Mouse (Mus musculus): ENCODE measurements around the gene Ncoa4. TPM values are rescaled to one million over a fixed set of nuclear protein-coding genes. Genes with fewer than 3 reads are reported as not detected.

The Ncoa4 gene
- polyA plus RNA-seq, 2 experiments, result 45.6 to 113 TPM

DNA sequence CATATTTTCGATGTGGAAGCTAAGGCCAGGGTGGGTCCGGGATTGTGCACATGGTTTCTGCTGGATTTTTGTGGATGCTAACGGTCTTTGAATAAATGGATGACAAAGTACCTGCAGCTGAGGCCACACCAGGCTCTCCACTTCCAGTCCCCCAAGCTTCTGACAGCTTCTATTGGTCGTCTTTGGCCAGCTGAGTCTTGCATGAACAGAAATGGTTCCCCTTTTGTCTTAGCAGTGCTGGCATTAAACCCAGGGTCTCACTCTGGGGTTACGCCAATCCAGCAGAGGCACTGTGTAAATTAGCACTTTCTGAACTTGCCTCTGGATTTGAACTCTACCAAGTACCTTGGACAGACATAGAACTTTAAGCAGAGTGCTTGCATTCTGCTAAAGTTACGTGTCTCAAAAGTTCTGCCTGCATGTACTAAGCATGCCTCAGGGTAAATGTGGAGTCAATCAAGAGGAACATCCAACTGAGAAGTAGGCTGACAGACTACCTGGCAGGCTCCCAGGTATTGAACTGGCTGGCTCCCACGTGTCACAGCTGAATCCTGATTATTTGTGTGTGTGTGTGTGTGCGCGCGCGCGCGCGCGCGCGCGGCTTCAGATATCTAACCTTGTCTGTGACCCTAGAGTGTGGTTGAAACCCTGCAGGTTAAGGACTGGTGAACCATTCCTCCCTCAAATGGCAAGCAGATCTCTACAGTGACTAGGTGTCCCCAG, 7.3 kb upstream of the Ncoa4 start:
- H3K9me3 ChIP-seq (ENCODE audit: control insufficient read depth, low read length), result no peaks in the 10 kb centered on the region
- no peaks in the 10 kb centered on the region for H3K36me3 ChIP-seq (ENCODE audit: control insufficient read depth, insufficient read depth, low read length)
- H3K9ac ChIP-seq (ENCODE audit: low read depth, low read length, severe bottlenecking), result no peak overlapping the region
- H3K4me3 ChIP-seq (replicated peaks; ENCODE audit: low read length), result no peak overlapping the region
- H3K27ac ChIP-seq (replicated peaks; ENCODE audit: low read depth, low read length), result no peak overlapping the region
- no peak for TF ChIP-seq POLR2A (IDR thresholded peaks at IDR 0.05; ENCODE audit: borderline replicate concordance, extremely low read depth, insufficient read depth, insufficient read length)
- H3K4me1 ChIP-seq (ENCODE audit: control insufficient read depth, insufficient read depth, low read length), result no peaks in the 10 kb centered on the region
- no peak overlapping the region for H3K4me2 ChIP-seq (replicated peaks; ENCODE audit: low read depth, low read length, severe bottlenecking)
- no peaks in the 10 kb centered on the region for H3K27me3 ChIP-seq (ENCODE audit: control insufficient read depth, insufficient read depth, low read length)
- no peak for ATAC-seq (ENCODE audit: low FRiP score, low read depth)
- 91% methylated on average over 18 of the region's 18 CpGs for WGBS
- DNase-seq (ENCODE audit: low spot score), result no peak

DNA sequence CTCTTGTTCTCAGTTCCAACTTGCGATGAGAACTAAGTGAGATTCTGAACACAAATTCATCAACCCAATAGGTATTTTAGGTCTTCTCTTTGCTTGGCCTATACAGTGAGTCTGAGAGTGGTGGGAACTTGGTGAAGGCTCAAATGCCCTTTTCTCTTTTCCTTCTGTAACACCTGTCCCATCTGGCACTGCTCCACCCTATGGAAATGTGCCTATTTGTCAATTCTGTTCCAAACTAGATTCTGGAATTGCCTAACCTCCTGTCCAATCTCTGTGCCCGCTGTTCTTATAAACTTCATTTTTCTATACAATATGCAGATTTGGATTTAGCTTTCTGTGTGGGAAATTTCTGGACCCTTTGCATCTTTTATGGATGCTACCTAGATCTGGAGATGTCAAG, 6.5 kb upstream of the Ncoa4 start:
- Histone ChIP-seq H3K9me3 (ENCODE audit: control insufficient read depth, low read length) (no peaks in the 10 kb centered on the region), H3K4me3 (replicated peaks; ENCODE audit: low read length) (no peak overlapping the region), H3K4me1 (ENCODE audit: control insufficient read depth, insufficient read depth, low read length) (no peaks in the 10 kb centered on the region), H3K9ac (ENCODE audit: low read depth, low read length, severe bottlenecking) (no peak overlapping the region), H3K4me2 (replicated peaks; ENCODE audit: low read depth, low read length, severe bottlenecking) (no peak overlapping the region), H3K36me3 (ENCODE audit: control insufficient read depth, insufficient read depth, low read length) (no peaks in the 10 kb centered on the region), H3K27ac (replicated peaks; ENCODE audit: low read depth, low read length) (no peak overlapping the region), H3K27me3 (ENCODE audit: control insufficient read depth, insufficient read depth, low read length) (no peaks in the 10 kb centered on the region)
- WGBS, result 91% methylated on average over 2 of the region's 2 CpGs
- ATAC-seq (ENCODE audit: low FRiP score, low read depth) (no peak), DNase-seq (ENCODE audit: low spot score) (no peak)
- TF ChIP-seq POLR2A (IDR thresholded peaks at IDR 0.05; ENCODE audit: borderline replicate concordance, extremely low read depth, insufficient read depth, insufficient read length), result no peak

DNA sequence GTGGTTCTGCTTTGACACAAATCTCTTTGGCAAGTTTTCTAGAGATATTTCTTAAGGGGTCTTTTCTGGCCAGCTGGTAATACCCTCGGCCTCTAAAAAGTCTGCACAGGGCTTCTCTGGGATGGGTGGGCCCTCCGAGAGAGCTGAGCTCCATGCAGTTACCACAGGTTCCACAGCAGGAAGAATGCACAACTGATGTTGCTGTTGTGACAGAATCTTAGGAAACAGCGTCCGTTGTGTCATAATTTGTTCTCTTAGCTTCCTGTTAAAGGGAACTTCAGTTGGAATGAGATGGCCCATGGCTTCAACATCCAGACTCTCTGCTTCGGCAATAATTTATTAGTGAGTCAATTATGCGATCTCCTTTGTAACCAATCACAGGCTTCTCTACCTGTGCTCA, 4.9 kb upstream of the Ncoa4 start:
- no peak for ATAC-seq (ENCODE audit: low FRiP score, low read depth)
- H3K4me3 ChIP-seq (replicated peaks; ENCODE audit: low read length), result no peak overlapping the region
- H3K36me3 ChIP-seq (ENCODE audit: control insufficient read depth, insufficient read depth, low read length), result no peaks in the 10 kb centered on the region
- no peak for TF ChIP-seq POLR2A (IDR thresholded peaks at IDR 0.05; ENCODE audit: borderline replicate concordance, extremely low read depth, insufficient read depth, insufficient read length)
- no peaks in the 10 kb centered on the region for H3K27me3 ChIP-seq (ENCODE audit: control insufficient read depth, insufficient read depth, low read length)
- H3K9ac ChIP-seq (ENCODE audit: low read depth, low read length, severe bottlenecking), result no peak overlapping the region
- DNase-seq (ENCODE audit: low spot score), result no peak
- no peak overlapping the region for H3K4me2 ChIP-seq (replicated peaks; ENCODE audit: low read depth, low read length, severe bottlenecking)
- H3K27ac ChIP-seq (replicated peaks; ENCODE audit: low read depth, low read length), result no peak overlapping the region
- WGBS, result 86% methylated on average over 6 of the region's 6 CpGs
- H3K9me3 ChIP-seq (ENCODE audit: control insufficient read depth, low read length), result no peaks in the 10 kb centered on the region
- peaks cover 5% of the 10 kb centered on the region; the same call in 1 of the 2 replicates for H3K4me1 ChIP-seq (ENCODE audit: control insufficient read depth, insufficient read depth, low read length)

DNA sequence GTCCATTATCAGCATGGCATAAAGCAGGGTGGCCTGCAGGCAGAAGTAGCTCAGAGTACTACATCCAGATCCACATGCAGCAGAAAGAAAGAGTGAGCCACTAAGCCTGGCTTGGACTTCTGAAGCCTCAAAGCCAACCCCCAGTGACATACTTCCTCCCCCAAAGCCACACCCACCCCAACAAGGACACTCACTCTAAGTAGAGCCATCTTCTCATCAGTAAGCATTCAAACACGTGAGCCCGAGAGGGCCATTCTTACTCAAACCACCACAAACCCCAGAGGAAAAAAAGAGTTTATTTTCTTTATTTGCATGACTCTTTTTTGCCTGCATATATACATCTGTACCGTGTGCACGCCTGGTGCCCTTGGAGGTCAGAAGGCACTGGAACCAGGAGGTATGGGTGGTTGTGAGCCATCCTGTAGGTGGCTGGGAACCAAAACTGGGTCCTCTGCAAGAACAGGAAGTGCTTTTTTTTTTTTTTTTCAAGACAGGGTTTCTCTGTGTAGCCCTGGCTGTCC, 455 bp upstream of the Ncoa4 start:
- Histone ChIP-seq H3K4me1 (ENCODE audit: control insufficient read depth, insufficient read depth, low read length) (peaks cover 14% of the 10 kb centered on the region), H3K9me3 (ENCODE audit: control insufficient read depth, low read length) (no peaks in the 10 kb centered on the region), H3K27ac (replicated peaks; ENCODE audit: low read depth, low read length) (peak overlapping the region; percentile 19; the same call in 1 of the 2 replicates), H3K4me2 (replicated peaks; ENCODE audit: low read depth, low read length, severe bottlenecking) (peak overlapping the region; percentile 54), H3K4me3 (replicated peaks; ENCODE audit: low read length) (peak overlapping the region; percentile 88), H3K27me3 (ENCODE audit: control insufficient read depth, insufficient read depth, low read length) (no peaks in the 10 kb centered on the region), H3K9ac (ENCODE audit: low read depth, low read length, severe bottlenecking) (peak overlapping the region; percentile 38; the same call in 1 of the 2 replicates), H3K36me3 (ENCODE audit: control insufficient read depth, insufficient read depth, low read length) (no peaks in the 10 kb centered on the region)
- peak; percentile 60; the same call in 1 of the 2 replicates for ATAC-seq (ENCODE audit: low FRiP score, low read depth)
- TF ChIP-seq POLR2A (IDR thresholded peaks at IDR 0.05; ENCODE audit: borderline replicate concordance, extremely low read depth, insufficient read depth, insufficient read length), result no peak
- no peak for DNase-seq (ENCODE audit: low spot score)
- WGBS, result 35% methylated on average over 4 of the region's 4 CpGs

DNA sequence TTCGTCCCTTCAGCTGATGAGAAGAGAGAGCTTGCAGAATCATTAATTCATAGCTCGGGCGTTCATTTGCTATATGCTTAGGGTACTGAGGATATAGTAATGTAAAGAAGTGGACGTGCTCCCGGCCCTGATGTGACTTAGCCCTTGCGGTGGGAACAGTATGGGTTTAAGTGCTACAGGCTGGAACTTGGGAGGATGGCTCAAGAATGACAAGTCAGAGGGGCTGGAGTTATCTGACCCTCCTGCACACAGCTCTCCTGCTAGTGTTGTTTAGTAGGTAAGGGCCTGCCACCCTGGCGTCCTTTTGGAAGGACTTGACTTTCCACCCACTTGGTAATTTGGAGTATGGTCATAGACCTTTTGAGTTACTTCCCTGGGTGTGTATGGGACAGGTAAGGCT, 898 bp downstream of the Ncoa4 start:
- peak overlapping the region; percentile 88 for H3K4me3 ChIP-seq (replicated peaks; ENCODE audit: low read length)
- peak overlapping the region; percentile 95 for H3K9ac ChIP-seq (ENCODE audit: low read depth, low read length, severe bottlenecking)
- no peak for DNase-seq (ENCODE audit: low spot score)
- ATAC-seq (ENCODE audit: low FRiP score, low read depth), result no peak
- WGBS, result 36% methylated on average over 7 of the region's 7 CpGs
- H3K9me3 ChIP-seq (ENCODE audit: control insufficient read depth, low read length), result no peaks in the 10 kb centered on the region
- H3K4me2 ChIP-seq (replicated peaks; ENCODE audit: low read depth, low read length, severe bottlenecking), result peak overlapping the region; percentile 96
- H3K27me3 ChIP-seq (ENCODE audit: control insufficient read depth, insufficient read depth, low read length), result no peaks in the 10 kb centered on the region
- H3K4me1 ChIP-seq (ENCODE audit: control insufficient read depth, insufficient read depth, low read length), result peaks cover 23% of the 10 kb centered on the region
- no peaks in the 10 kb centered on the region for H3K36me3 ChIP-seq (ENCODE audit: control insufficient read depth, insufficient read depth, low read length)
- no peak for TF ChIP-seq POLR2A (IDR thresholded peaks at IDR 0.05; ENCODE audit: borderline replicate concordance, extremely low read depth, insufficient read depth, insufficient read length)
- no peak overlapping the region for H3K27ac ChIP-seq (replicated peaks; ENCODE audit: low read depth, low read length)
